Mouse (Mus musculus): ENCODE measurements around the gene Kdm4d.
"Not testable (repeated sequence)": the region's sequence is repeated elsewhere in the genome, so short reads cannot be mapped to it uniquely, and the experiment has no call there.

GRCm38 (mm10) chr9:14447086-14447485 lies 53.2 kb downstream of the Kdm4d start:
- TF ChIP-seq CTCF (IDR thresholded peaks at IDR 0.05); EP300 (IDR thresholded peaks at IDR 0.05; ENCODE audit: insufficient read depth, low read depth, low read length); POLR2A (IDR thresholded peaks at IDR 0.05; ENCODE audit: insufficient read depth, low read depth, low read length): not testable (repeated sequence)
